Mouse (Mus musculus) neural tube, embryonic 14.5 days (tissue): Measurements from ENCODE around the gene Fem1b. TPM values are rescaled to one million over a fixed set of nuclear protein-coding genes. Genes with fewer than 3 reads are reported as not detected.

Experiments used
- ATAC-seq: fragments of 200-750 bp; cut with Nextera tagmentation; 2 replicates; pipeline ENCODE4 v1.8.0; 2017; ENCODE audit warnings: low read depth, mild to moderate bottlenecking, moderate TSS enrichment, moderate library complexity
- H3K27ac ChIP-seq: fragments of 300-500 bp; sonication (generic); 2 replicates; pipeline ENCODE4 v1.5.1; 2014; ENCODE audit warnings: low read depth, mild to moderate bottlenecking, control low read depth, low read length, moderate library complexity, mixed read lengths
- H3K27me3 ChIP-seq: fragments of 300-500 bp; sonication (generic); 2 replicates; pipeline ENCODE4 v1.6.1; 2014; ENCODE audit warnings: low read length; ENCODE audit not compliant: control insufficient read depth, insufficient read depth
- H3K36me3 ChIP-seq: fragments of 300-500 bp; sonication (generic); 2 replicates; pipeline ENCODE4 v1.6.1; 2014; ENCODE audit warnings: low read length, mixed read lengths; ENCODE audit not compliant: control insufficient read depth, insufficient read depth
- H3K4me1 ChIP-seq: fragments of 300-500 bp; sonication (generic); 2 replicates; pipeline ENCODE4 v1.6.1; 2014; ENCODE audit warnings: low read length; ENCODE audit not compliant: control insufficient read depth, insufficient read depth
- H3K4me2 ChIP-seq: fragments of 300-500 bp; sonication (generic); 2 replicates; pipeline ENCODE4 v1.6.1; 2014; ENCODE audit warnings: mild to moderate bottlenecking, low read depth, low read length, control low read depth
- H3K4me3 ChIP-seq: fragments of 300-500 bp; sonication (generic); 2 replicates; pipeline ENCODE4 v1.5.1; 2014; ENCODE audit warnings: low read depth, low read length, control low read depth, mixed read lengths
- H3K9ac ChIP-seq: fragments of 300-500 bp; sonication (generic); replicated peaks from 2 replicates; pipeline ENCODE4 v1.6.1; 2014; ENCODE audit warnings: low read depth, mild to moderate bottlenecking, control low read depth, low read length, mixed read lengths
- H3K9me3 ChIP-seq: fragments of 300-500 bp; sonication (generic); 2 replicates; pipeline ENCODE4 v1.6.1; 2016; ENCODE audit warnings: low read length; ENCODE audit not compliant: control insufficient read depth
- WGBS: fragments of 180-500 bp; shearing (Covaris S2); extraction: QIAGEN DNeasy Blood & Tissue Kit; methylation state at CpG from one replicate; pipeline ENCODE4 v1.1.7; 2014; 5-methylcytosine and 5-hydroxymethylcytosine counted together
- polyA plus RNA-seq: library from polyadenylated mRNA; unstranded; fragments of >200 nt; fragmentation: Nextera tagmentation; extraction: Ambion mirVana; gene quantifications from 2 replicates; pipeline ENCODE4 v1.2.1, GENCODE M21; 2014

The Fem1b gene
- polyA plus RNA-seq, 1 experiment from 2014 or later = 77.7 TPM

DNA sequence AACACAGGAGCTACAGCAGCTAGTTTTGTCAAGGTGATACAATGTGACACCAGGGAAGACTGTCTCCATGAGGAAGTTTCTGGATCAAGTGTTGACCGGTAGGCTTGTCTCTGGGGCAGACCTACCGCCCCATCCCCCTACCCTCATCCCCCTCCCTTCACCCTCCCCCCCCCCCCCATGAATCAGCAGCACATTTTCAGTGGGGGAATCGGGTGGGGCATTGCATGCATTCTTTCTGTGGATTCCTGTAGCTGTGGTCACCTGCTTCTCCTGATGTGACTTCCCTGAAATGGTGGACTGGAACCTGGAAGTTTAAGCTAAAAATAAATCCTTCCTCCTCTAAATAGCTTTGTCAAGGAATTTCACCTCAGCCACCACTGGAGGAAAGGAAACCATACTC, 7.8 kb upstream of the Fem1b start:
- no peaks in the 10 kb centered on the region for H3K27me3 ChIP-seq

GRCm38 (mm10) chr9:62817828-62818614, 6.3 kb upstream of the Fem1b start:
- Histone ChIP-seq H3K4me2 (no peak overlapping the region), H3K4me3 (no peak overlapping the region), H3K36me3 (no peaks in the 10 kb centered on the region), H3K27me3 (no peaks in the 10 kb centered on the region), H3K4me1 (0 out of 2 replicates have a peak, but pooled peaks cover 3% of the 10 kb centered on the region), H3K27ac (no peak overlapping the region), H3K9me3 (no peaks in the 10 kb centered on the region), H3K9ac (no peak overlapping the region)
- no peak for ATAC-seq
- WGBS = 62% methylated on average over 4 of the region's 4 CpGs

More for the DNA sequence above, 7.8 kb upstream of the Fem1b start:
- no peak overlapping the region for H3K4me3 ChIP-seq
- no peaks in the 10 kb centered on the region for H3K36me3 ChIP-seq
- no peak overlapping the region for H3K9ac ChIP-seq
- 77% methylated on average over 3 of the region's 3 CpGs for WGBS
- H3K9me3 ChIP-seq = no peaks in the 10 kb centered on the region
- 0 out of 2 replicates have a peak, but pooled peaks cover 3% of the 10 kb centered on the region for H3K4me1 ChIP-seq
- no peak for ATAC-seq
- no peak overlapping the region for H3K27ac ChIP-seq
- no peak overlapping the region for H3K4me2 ChIP-seq

DNA sequence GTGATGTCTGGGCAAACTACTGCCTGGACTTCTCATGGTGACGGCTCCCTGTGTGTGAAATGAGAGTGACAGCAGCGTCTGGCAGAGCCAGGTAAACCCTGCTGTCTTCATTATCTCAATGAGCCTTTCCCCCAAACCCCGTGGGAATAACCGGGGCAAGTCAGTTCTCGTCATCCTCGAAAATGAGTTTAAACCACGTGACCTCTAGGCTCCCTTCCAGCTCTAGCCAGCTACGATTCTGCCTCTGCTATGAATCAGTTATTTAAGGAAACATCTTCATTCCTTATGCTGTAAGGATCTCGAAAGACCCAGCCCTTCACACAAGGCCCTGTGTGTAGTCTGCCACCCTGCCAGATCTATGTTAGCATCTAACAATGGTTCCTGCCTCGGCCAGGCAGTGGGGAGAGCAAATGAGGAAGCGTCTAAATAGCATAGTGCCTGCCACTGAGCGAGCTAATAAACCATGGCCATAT, 5.4 kb upstream of the Fem1b start:
- no peak overlapping the region for H3K27ac ChIP-seq
- ATAC-seq = no peak
- H3K9ac ChIP-seq = no peak overlapping the region
- 0 out of 2 replicates have a peak, but pooled peaks cover 3% of the 10 kb centered on the region for H3K4me1 ChIP-seq
- H3K4me3 ChIP-seq = no peak overlapping the region
- no peaks in the 10 kb centered on the region for H3K27me3 ChIP-seq
- H3K4me2 ChIP-seq = no peak overlapping the region
- no peaks in the 10 kb centered on the region for H3K9me3 ChIP-seq
- 50% methylated on average over 12 of the region's 12 CpGs for WGBS
- H3K36me3 ChIP-seq = no peaks in the 10 kb centered on the region

GRCm38 (mm10) chr9:62816323-62817098, 4.8 kb upstream of the Fem1b start:
- no peaks in the 10 kb centered on the region for H3K9me3 ChIP-seq
- H3K4me1 ChIP-seq = 0 out of 2 replicates have a peak, but pooled peaks cover 3% of the 10 kb centered on the region
- no peak overlapping the region for H3K4me3 ChIP-seq
- no peak overlapping the region for H3K9ac ChIP-seq
- H3K27ac ChIP-seq = no peak overlapping the region
- 87% methylated on average over 9 of the region's 9 CpGs for WGBS
- H3K27me3 ChIP-seq = no peaks in the 10 kb centered on the region
- ATAC-seq = no peak
- H3K4me2 ChIP-seq = no peak overlapping the region
- no peaks in the 10 kb centered on the region for H3K36me3 ChIP-seq

DNA sequence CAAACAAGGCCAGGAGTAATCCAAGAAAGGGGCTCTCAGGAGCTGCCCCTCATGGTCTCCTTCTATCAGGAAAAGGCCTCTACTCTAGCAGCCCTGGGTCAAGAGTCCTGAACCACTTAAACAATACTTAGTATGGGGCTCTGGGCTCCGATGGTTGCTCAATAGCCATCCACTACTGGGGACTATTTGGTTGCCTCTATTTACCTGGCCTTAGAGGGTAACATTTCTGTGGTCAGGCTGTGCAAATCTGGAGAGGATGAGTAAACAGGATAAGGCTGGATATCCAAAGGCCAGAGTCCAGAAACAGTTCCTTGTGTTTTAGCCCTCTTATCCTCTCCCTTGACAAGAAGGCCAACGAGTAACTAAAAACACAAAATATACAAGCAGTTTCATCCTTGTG, 3.0 kb upstream of the Fem1b start:
- Histone ChIP-seq H3K9ac (no peak overlapping the region), H3K9me3 (no peaks in the 10 kb centered on the region), H3K4me3 (no peak overlapping the region), H3K4me2 (no peak overlapping the region), H3K27ac (no peak overlapping the region), H3K36me3 (no peaks in the 10 kb centered on the region), H3K4me1 (peaks cover 5% of the 10 kb centered on the region; the same call in 1 of the 2 replicates), H3K27me3 (no peaks in the 10 kb centered on the region)
- ATAC-seq = no peak
- WGBS = 87% methylated on average over 2 of the region's 2 CpGs

- Histone ChIP-seq H3K27ac (peak overlapping the region; percentile 92), H3K9me3 (no peaks in the 10 kb centered on the region), H3K36me3 (no peaks in the 10 kb centered on the region), H3K9ac (peak overlapping the region; percentile 97), H3K4me3 (peak overlapping the region; percentile 94), H3K27me3 (no peaks in the 10 kb centered on the region), H3K4me1 (peaks cover 19% of the 10 kb centered on the region), H3K4me2 (peak overlapping the region; percentile 60)
- WGBS = 15% methylated on average over 14 of the region's 14 CpGs
- ATAC-seq = no peak
Measured at GRCm38 (mm10) chr9:62812216-62813049, 699 bp upstream of the Fem1b start.

GRCm38 (mm10) chr9:62810543-62811515, 905 bp downstream of the Fem1b start:
- Histone ChIP-seq H3K27ac (peak overlapping the region; percentile 92), H3K9ac (peak overlapping the region; percentile 97), H3K4me3 (peak overlapping the region; percentile 94), H3K9me3 (no peaks in the 10 kb centered on the region), H3K4me1 (peaks cover 17% of the 10 kb centered on the region), H3K36me3 (no peaks in the 10 kb centered on the region), H3K4me2 (peak overlapping the region; percentile 60), H3K27me3 (no peaks in the 10 kb centered on the region)
- WGBS = under 1% methylated on average over 58 of the region's 58 CpGs
- ATAC-seq = peak; percentile 77

DNA sequence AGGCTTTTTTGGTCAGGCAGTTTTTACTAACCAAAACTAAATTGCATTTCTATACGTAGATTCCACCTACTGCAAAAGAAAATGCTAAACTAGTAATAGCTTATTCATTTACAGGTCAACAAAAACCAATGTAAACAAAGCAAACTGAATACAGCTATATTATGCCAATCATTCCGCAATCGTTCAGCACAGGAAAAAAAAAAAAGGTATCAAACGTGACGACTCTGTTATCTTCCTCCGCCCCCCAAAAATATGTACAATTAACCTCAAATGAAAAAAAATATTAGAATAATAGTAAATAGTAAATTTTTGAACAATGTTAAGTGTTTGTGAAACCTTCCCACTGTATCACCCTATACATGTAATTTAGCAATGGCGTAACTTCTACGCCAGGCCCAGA, 1.6 kb downstream of the Fem1b start:
- 18% methylated on average over 8 of the region's 8 CpGs for WGBS
- peak overlapping the region; percentile 94 for H3K4me3 ChIP-seq
- ATAC-seq = no peak
- H3K36me3 ChIP-seq = no peaks in the 10 kb centered on the region
- peak overlapping the region; percentile 60 for H3K4me2 ChIP-seq
- H3K4me1 ChIP-seq = peaks cover 17% of the 10 kb centered on the region
- H3K27me3 ChIP-seq = no peaks in the 10 kb centered on the region
- H3K9ac ChIP-seq = peak overlapping the region; percentile 97
- no peak overlapping the region for H3K27ac ChIP-seq
- H3K9me3 ChIP-seq = no peaks in the 10 kb centered on the region
